Mouse (Mus musculus) lung, postnatal 14 days (tissue): ENCODE measurements around the gene C8b.

ENCODE experiments used
- DNase-seq: peaks from one replicate; pipeline ENCODE4 v3.0.0; 2021

C8b gene

GRCm38 (mm10) chr4:104766065-104766464 is at the start of gene C8b:
Gene C8b, plus strand, starts transcription at chr4:104766317.
- DNase-seq, result no peak

DNA sequence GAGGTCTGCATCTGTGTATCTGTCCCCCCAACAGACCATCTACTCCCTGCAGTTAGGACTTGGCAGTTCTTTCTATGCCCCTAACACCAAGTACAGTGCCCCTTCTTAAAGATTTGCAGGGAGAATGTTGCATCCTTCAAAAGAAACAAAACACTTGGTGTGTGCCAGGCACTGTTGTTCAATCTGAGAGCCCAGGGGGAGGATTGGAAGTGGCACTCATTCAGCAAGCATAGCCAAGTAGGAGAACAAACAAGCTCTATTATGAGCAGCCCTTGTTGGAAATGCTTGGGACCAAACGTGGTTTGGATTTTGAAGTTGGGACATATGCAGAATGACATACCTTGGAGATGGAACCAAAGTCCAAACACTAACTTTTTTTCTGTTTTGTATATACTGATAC is 49.6 kb upstream of the C8b start:
- no peak for DNase-seq

DNA sequence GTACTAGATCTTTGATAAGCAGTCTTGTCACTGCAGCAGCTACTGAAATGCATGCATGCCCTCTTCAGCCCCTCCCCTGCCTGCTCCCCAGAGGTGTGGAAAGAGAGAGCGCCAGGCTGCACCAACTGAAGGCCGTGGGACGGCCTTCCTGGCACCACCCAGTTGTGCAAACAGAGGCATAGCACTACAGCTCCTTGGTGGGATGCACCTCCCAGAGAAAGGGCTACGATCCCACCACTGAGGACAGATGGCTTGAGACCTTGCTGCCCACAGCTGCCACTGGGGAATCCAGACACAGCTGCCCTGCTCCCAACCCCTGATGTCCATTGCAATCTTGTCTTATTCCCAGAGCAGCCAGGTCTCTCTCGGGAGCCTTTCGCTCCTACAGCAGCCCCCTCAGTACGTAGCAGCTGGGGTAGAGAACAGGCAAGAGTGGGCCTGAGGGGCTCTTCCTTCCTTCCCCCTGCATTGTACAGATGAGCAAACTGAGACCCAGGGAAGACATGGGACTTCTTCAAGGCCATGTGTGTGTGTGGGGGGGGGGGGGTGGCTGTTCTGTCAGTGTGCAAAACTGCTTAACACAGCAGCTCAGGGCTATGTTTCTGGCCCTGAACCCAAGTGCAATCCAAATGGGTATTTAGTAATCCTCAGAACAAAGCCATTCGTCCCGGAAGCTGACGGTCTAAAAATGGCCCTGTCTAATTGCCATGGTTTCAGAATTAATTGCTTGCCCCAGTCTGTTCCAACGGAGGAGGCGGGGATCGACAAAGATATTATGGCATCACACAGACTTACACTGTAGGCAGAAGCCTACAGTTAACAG is 46.9 kb upstream of the C8b start:
- peak; percentile 1 for DNase-seq

DNA sequence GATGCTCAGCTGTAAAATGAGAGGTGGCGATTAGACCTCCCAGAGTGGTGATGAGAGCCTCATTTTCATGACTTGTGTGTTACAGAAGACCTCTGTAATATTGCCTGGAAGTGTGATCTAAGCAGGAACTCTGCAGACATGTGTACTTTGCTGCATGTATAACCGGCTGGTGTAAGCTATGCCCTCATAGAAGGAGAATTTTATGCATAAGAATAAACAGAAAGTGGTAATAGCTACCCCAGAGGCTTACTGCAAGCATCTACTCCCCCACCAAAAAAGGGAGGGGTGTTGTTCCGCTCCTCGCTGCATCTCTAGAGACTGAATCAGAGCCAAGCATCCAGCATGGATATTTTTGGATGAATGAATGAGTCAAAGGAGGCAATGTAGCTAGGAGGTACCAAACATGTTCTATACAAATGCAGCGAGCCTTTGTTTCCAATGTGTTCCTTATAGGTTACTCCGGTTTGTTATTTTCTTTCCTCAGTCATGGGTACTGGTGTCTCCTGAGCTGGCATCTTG is 42.5 kb upstream of the C8b start:
- DNase-seq, result no peak

GRCm38 (mm10) chr4:104724258-104724657 is 41.9 kb upstream of the C8b start:
- DNase-seq, result no peak

GRCm38 (mm10) chr4:104725673-104726072 is 40.4 kb upstream of the C8b start:
- peak; percentile 4 for DNase-seq

DNA sequence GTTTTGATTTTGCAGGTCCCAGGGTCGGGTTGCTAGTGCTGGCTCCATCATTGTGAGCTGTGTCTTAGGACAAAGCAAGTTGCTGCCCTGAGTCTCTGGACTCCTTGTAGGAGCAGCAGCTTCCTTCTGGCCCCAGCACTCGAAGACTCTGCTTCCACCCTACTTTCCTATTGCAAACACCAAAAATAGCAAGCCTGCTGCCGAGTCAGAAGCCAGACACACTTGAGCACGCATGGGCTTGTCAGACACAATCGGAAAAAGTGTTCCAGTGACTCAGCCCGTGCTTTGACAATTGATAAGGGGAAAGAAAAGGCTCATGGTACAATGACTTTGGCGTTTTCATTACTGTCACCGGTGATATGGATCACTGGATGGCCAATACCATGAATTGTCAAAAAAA is 36.9 kb upstream of the C8b start:
- no peak for DNase-seq

- DNase-seq, result no peak
Observed at GRCm38 (mm10) chr4:104746500-104746899, 19.6 kb upstream of the C8b start.

GRCm38 (mm10) chr4:104754090-104754489 is 12.0 kb upstream of the C8b start:
- no peak for DNase-seq

GRCm38 (mm10) chr4:104760878-104761624 is 5.1 kb upstream of the C8b start:
- DNase-seq, result no peak

GRCm38 (mm10) chr4:104768190-104768589 is 2.1 kb downstream of the C8b start:
- DNase-seq, result no peak

- no peak for DNase-seq
Observed at GRCm38 (mm10) chr4:104769602-104770001, 3.5 kb downstream of the C8b start.

- DNase-seq, result no peak
Observed at GRCm38 (mm10) chr4:104770331-104770730, 4.2 kb downstream of the C8b start.

GRCm38 (mm10) chr4:104775601-104776000 is 9.5 kb downstream of the C8b start:
- DNase-seq, result no peak

- no peak for DNase-seq
Observed at GRCm38 (mm10) chr4:104779460-104779859, 13.3 kb downstream of the C8b start.

DNA sequence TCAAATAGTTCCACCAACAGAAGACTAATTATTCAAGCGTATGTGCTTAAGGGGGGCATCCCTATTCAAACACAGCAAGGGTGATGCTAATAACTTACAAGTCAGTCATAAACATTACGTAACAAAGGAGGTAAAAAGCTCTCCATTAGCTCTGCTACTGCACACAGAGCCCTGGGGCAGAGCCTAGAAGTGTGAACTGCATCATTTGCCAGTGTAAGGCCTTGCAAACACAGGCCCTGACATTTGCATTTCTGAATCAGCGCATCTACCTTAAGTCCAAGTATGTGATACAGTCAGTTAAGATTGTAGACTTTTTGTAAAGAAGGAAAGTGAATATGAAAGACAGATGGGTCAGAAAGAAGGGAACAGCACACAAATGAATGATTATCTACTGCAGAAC is 15.3 kb downstream of the C8b start:
- DNase-seq, result no peak

GRCm38 (mm10) chr4:104782346-104782745 is 16.2 kb downstream of the C8b start:
- DNase-seq, result no peak

- no peak for DNase-seq
Observed at GRCm38 (mm10) chr4:104792111-104792510, 26.0 kb downstream of the C8b start.

GRCm38 (mm10) chr4:104798951-104799350 is 32.8 kb downstream of the C8b start:
- DNase-seq, result no peak

- DNase-seq, result no peak
Observed at GRCm38 (mm10) chr4:104801625-104802024, 35.5 kb downstream of the C8b start.

DNA sequence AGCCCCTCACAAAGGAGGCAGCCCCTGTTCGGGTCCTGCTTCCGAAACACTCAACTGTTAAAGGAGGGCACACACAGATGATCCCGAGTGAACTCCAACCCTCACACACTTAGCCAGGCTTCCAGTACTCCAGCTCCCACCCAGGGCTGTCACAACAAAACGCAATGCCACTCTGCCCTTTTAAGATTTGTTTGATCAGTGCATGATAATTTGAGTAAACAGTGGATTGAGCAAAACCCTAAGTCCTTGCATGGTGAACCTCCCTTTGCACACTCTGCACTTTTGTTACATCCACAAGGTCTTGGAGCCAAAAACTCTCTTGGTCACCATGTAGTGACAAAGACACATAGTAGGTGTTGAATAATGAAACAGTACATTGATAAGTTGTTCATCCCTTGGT is 38.0 kb downstream of the C8b start:
- DNase-seq, result no peak

DNA sequence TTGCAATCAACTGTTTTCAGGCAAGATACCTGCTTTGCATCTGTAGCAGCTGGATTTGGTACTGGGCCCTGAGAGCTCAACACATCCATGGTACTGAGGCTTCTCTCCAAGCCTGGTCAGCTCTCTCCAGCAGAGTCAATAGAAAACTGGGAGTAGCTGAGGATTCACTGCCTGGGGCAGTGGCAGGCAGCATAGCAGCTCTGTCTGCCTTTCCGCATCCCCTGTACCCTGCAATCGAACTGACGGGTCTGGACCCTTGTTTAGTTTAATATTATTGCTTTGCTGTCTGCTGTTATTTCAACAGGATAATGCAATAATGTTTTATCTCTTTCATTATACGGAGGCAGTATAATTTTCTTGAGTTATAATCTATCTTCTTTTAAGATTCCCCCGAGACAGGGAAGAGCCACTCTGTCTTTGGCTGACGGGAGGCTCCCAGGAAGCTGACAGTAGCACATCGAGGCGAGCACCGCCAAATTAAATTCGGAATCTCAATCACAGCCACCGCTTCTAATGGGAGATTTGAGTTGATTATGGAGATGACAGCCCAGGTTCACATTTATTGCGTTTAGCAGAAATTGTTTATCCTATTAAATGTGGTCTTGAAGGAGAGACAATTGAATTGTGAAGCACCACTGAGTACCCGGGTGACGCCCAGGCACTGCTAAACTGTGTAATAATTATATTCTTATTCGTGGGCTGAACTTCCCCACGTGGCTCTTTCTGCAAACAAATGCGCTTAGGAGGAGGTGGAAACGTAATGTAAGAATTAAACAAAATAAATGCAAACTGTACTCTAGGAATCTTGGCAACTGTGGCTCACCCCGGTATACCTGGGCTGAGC is 39.5 kb downstream of the C8b start:
- no peak for DNase-seq

- no peak for DNase-seq
Observed at GRCm38 (mm10) chr4:104810710-104811286, 44.7 kb downstream of the C8b start.
